Mouse (Mus musculus): ENCODE data around the gene Il11. TPM values are rescaled to one million over a fixed set of nuclear protein-coding genes. Genes with fewer than 3 reads are reported as not detected.

The Il11 gene
- polyA plus RNA-seq, 2 experiments, result 0.22 to 0.33 TPM

DNA sequence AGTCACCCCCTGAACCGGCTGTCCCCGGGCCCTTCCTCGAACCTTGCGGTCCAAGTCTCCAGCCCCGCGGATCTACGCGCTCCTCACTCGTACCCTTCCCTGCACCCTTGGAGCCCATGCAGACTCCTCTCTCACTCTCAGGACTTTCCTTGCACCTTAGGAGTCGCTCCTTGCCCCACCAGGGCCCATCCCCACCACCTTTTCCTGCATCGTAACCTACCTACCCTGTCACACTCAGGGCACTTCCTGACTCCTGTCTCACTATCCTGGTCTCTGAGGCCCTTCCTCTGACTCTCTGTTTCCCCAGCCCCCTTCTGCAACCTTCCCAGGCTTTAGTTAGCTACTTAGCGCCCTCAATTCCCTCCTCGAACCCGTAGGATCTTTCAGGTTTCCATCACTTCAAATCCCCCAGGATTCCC, 42.3 kb downstream of the Il11 start:
- Histone ChIP-seq H3K9me3 (ENCODE audit: control insufficient read depth, low read length) (no peaks in the 10 kb centered on the region), H3K4me1 (ENCODE audit: control insufficient read depth, insufficient read depth, low read length) (peaks cover 12% of the 10 kb centered on the region), H3K27me3 (ENCODE audit: control insufficient read depth, insufficient read depth, low read length) (no peaks in the 10 kb centered on the region), H3K27ac (replicated peaks; ENCODE audit: low read depth, low read length) (peak overlapping the region; percentile 77), H3K9ac (ENCODE audit: low read depth, low read length, severe bottlenecking) (peak overlapping the region; percentile 81), H3K4me2 (replicated peaks; ENCODE audit: low read depth, low read length, severe bottlenecking) (peak overlapping the region; percentile 80), H3K36me3 (ENCODE audit: control insufficient read depth, insufficient read depth, low read length) (peaks cover 29% of the 10 kb centered on the region), H3K4me3 (replicated peaks; ENCODE audit: low read length) (peak overlapping the region; percentile 78)
- TF ChIP-seq POLR2A (IDR thresholded peaks at IDR 0.05; ENCODE audit: borderline replicate concordance, extremely low read depth, insufficient read depth, insufficient read length), result no peak
- ATAC-seq (ENCODE audit: low FRiP score, low read depth) (peak; percentile 3; the same call in 1 of the 2 replicates), DNase-seq (ENCODE audit: low spot score) (peak; percentile 8)
- 0% methylated on average over 6 of the region's 14 CpGs for WGBS

DNA sequence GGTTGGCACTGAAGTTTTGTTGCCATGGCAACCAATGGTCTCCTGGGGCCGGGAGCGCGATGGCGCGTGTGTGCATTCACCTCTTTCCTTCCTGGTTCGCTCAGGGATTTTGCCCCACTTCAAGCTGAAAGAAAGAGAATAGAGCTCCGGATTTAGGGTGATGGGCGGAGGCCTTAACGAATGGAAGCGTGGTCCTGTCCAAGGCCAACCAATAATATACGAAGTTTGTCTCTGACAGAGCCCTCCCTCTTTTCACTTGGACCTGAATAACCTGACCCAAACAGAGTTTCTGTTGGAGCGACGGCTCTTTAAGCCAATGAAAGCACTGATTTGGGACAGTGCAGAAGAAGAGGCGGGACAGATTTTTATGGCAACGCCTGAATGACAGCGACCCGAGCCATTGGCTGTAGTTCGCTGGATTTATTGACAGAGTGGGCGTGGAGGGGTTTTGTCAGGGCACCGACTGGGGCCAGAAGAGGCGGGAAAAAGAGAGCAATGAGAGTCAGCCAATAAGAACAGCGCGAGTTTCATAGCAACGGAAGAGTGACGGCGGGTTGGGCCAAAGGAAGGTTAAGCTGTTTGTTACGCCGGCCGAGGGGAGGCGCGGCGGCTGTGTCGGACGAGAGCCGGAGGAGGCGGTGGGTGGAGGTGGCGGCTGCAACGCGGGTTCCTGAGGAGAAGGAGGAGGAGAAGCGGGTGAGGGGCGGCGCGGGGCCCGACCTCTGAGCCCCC, 42.9 kb downstream of the Il11 start, which contains the start of gene Kmt5c:
Kmt5c (plus strand) TSS at position 572 of the 732 bp plus-strand sequence.
- H3K4me3 ChIP-seq (replicated peaks; ENCODE audit: low read length), result peak within 1 kb of the TSS; percentile 78
- H3K4me1 ChIP-seq (ENCODE audit: control insufficient read depth, insufficient read depth, low read length), result peaks cover 12% of the 10 kb centered on the region
- H3K27me3 ChIP-seq (ENCODE audit: control insufficient read depth, insufficient read depth, low read length), result no peaks in the 10 kb centered on the region
- under 1% methylated on average over 37 of the region's 44 CpGs for WGBS
- H3K9me3 ChIP-seq (ENCODE audit: control insufficient read depth, low read length), result no peaks in the 10 kb centered on the region
- peaks cover 26% of the 10 kb centered on the region for H3K36me3 ChIP-seq (ENCODE audit: control insufficient read depth, insufficient read depth, low read length)
- H3K27ac ChIP-seq (replicated peaks; ENCODE audit: low read depth, low read length), result peak within 1 kb of the TSS; percentile 77
- peak; percentile 88; the same call in 1 of the 2 replicates for TF ChIP-seq POLR2A (IDR thresholded peaks at IDR 0.05; ENCODE audit: borderline replicate concordance, extremely low read depth, insufficient read depth, insufficient read length)
- ATAC-seq (ENCODE audit: low FRiP score, low read depth) (peak; percentile 97), DNase-seq (ENCODE audit: low spot score) (peak; percentile 100)
- peak within 1 kb of the TSS; percentile 81 for H3K9ac ChIP-seq (ENCODE audit: low read depth, low read length, severe bottlenecking)
- H3K4me2 ChIP-seq (replicated peaks; ENCODE audit: low read depth, low read length, severe bottlenecking), result peak within 1 kb of the TSS; percentile 80

DNA sequence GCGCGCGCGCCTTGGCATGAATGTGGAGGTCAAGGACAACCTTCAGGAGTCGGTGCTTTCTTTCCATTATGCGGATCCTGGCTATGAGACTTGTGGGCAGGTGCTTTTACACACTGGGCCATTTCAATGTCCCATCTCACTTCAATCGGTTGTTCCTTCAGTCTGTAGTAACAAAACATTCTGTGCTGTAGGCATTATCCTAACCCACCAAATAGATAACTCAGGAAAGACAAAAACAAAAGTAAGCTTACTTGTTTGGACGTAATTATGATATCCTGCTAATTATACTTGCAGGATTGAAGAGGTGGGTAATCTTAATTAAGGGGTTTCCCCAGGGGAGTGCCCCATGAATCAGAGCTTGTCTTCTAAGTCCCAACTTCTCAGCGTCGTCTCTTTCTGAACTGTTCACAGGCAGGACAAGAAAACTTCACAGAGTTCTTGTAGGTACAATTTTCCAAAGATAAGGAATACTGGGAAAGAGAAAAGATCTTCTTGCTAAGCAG, 43.6 kb downstream of the Il11 start:
- Histone ChIP-seq H3K27me3 (ENCODE audit: control insufficient read depth, insufficient read depth, low read length) (no peaks in the 10 kb centered on the region), H3K4me2 (replicated peaks; ENCODE audit: low read depth, low read length, severe bottlenecking) (peak overlapping the region; percentile 53), H3K9ac (ENCODE audit: low read depth, low read length, severe bottlenecking) (peak overlapping the region; percentile 40; the same call in 1 of the 2 replicates), H3K4me1 (ENCODE audit: control insufficient read depth, insufficient read depth, low read length) (peaks cover 12% of the 10 kb centered on the region), H3K27ac (replicated peaks; ENCODE audit: low read depth, low read length) (peak overlapping the region; percentile 76), H3K36me3 (ENCODE audit: control insufficient read depth, insufficient read depth, low read length) (peaks cover 19% of the 10 kb centered on the region), H3K9me3 (ENCODE audit: control insufficient read depth, low read length) (no peaks in the 10 kb centered on the region), H3K4me3 (replicated peaks; ENCODE audit: low read length) (peak overlapping the region; percentile 37)
- no peak for TF ChIP-seq POLR2A (IDR thresholded peaks at IDR 0.05; ENCODE audit: borderline replicate concordance, extremely low read depth, insufficient read depth, insufficient read length)
- no peak for DNase-seq (ENCODE audit: low spot score)
- WGBS, result 49% methylated on average over 10 of the region's 10 CpGs
- ATAC-seq (ENCODE audit: low FRiP score, low read depth), result no peak

DNA sequence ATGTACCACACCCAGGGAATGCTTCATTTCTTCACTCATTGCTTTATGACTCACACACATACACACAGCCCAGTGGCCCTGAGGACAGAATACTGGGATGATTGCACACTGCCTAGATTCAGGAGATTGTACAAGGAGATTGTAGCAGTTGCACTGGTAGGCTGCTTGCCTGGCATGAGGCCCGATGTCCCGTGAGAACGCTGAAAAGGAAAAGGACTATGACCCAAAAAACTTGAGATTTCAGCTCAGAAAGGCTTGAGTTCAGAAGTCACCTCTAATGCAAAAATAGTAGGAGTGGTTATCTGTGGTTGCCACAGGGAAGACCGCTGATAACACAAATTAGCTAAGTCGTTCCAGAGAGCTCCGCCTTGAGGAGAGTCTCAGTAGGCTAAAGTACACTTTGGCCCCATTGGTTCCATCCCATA, 49.7 kb downstream of the Il11 start:
- Histone ChIP-seq H3K4me1 (ENCODE audit: control insufficient read depth, insufficient read depth, low read length) (no peaks in the 10 kb centered on the region), H3K4me3 (replicated peaks; ENCODE audit: low read length) (no peak overlapping the region), H3K27me3 (ENCODE audit: control insufficient read depth, insufficient read depth, low read length) (no peaks in the 10 kb centered on the region), H3K4me2 (replicated peaks; ENCODE audit: low read depth, low read length, severe bottlenecking) (no peak overlapping the region), H3K9me3 (ENCODE audit: control insufficient read depth, low read length) (no peaks in the 10 kb centered on the region), H3K36me3 (ENCODE audit: control insufficient read depth, insufficient read depth, low read length) (no peaks in the 10 kb centered on the region), H3K27ac (replicated peaks; ENCODE audit: low read depth, low read length) (no peak overlapping the region), H3K9ac (ENCODE audit: low read depth, low read length, severe bottlenecking) (no peak overlapping the region)
- 65% methylated on average over 6 of the region's 6 CpGs for WGBS
- ATAC-seq (ENCODE audit: low FRiP score, low read depth), result no peak
- DNase-seq (ENCODE audit: low spot score), result no peak
- no peak for TF ChIP-seq POLR2A (IDR thresholded peaks at IDR 0.05; ENCODE audit: borderline replicate concordance, extremely low read depth, insufficient read depth, insufficient read length)

DNA sequence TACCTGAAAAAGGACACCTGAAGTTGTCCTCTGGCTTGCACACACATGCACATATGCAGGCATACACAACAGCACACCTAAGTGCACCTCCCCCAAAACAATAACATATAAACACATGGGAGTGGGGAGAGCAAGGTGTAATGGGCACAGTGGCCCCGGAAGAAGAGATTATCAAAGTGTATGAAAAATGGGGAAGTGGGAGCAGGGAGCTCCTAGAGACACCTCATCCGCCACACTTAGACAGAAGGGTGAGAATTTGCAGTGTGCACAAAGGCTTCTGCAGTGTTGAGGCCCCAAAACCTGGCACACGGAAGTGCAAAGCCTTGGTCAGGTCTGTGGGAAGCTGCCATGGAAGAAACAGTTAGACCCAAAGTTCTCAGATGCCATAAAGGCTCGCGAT, 51.6 kb downstream of the Il11 start:
- TF ChIP-seq POLR2A (IDR thresholded peaks at IDR 0.05; ENCODE audit: borderline replicate concordance, extremely low read depth, insufficient read depth, insufficient read length), result no peak
- WGBS, result 84% methylated on average over 5 of the region's 5 CpGs
- Histone ChIP-seq H3K36me3 (ENCODE audit: control insufficient read depth, insufficient read depth, low read length) (no peaks in the 10 kb centered on the region), H3K4me1 (ENCODE audit: control insufficient read depth, insufficient read depth, low read length) (no peaks in the 10 kb centered on the region), H3K27ac (replicated peaks; ENCODE audit: low read depth, low read length) (no peak overlapping the region), H3K27me3 (ENCODE audit: control insufficient read depth, insufficient read depth, low read length) (no peaks in the 10 kb centered on the region), H3K4me2 (replicated peaks; ENCODE audit: low read depth, low read length, severe bottlenecking) (no peak overlapping the region), H3K9ac (ENCODE audit: low read depth, low read length, severe bottlenecking) (no peak overlapping the region), H3K4me3 (replicated peaks; ENCODE audit: low read length) (no peak overlapping the region), H3K9me3 (ENCODE audit: control insufficient read depth, low read length) (no peaks in the 10 kb centered on the region)
- DNase-seq (ENCODE audit: low spot score) (no peak), ATAC-seq (ENCODE audit: low FRiP score, low read depth) (no peak)
